Mouse (Mus musculus): ENCODE results near the gene Galnt11.
"Not testable (repeated sequence)": the region's sequence is repeated elsewhere in the genome, so short reads cannot be mapped to it uniquely, and the experiment has no call there.

The Galnt11 gene

GRCm38 (mm10) chr5:25221604-25222003, at the start of gene Galnt11:
Galnt11 (plus strand) TSS chr5:25221904.
- DNase-seq (ENCODE audit: low read depth), result no peak

- not testable (repeated sequence) for DNase-seq (ENCODE audit: low read depth)
These were observed 43.8 kb upstream of the Galnt11 start for GRCm38 (mm10) chr5:25177937-25178336.

GRCm38 (mm10) chr5:25178543-25178942, 43.2 kb upstream of the Galnt11 start:
- not testable (repeated sequence) for DNase-seq (ENCODE audit: low read depth)

- peak; percentile 13 for DNase-seq (ENCODE audit: low read depth)
These were observed 42.4 kb upstream of the Galnt11 start for GRCm38 (mm10) chr5:25179284-25179683.

GRCm38 (mm10) chr5:25179936-25180488, 41.7 kb upstream of the Galnt11 start:
- no peak for DNase-seq (ENCODE audit: low read depth)

GRCm38 (mm10) chr5:25181004-25181531, 40.6 kb upstream of the Galnt11 start, which contains the start of gene Galntl5:
Galntl5 (plus strand) TSS chr5:25181460.
- DNase-seq (ENCODE audit: low read depth), result no peak

GRCm38 (mm10) chr5:25183595-25183994, 38.1 kb upstream of the Galnt11 start:
- no peak for DNase-seq (ENCODE audit: low read depth)

- no peak for DNase-seq (ENCODE audit: low read depth)
These were observed 37.1 kb upstream of the Galnt11 start for GRCm38 (mm10) chr5:25184594-25184993.

GRCm38 (mm10) chr5:25187727-25188126, 34.0 kb upstream of the Galnt11 start:
- no peak for DNase-seq (ENCODE audit: low read depth)

- DNase-seq (ENCODE audit: low read depth), result peak; percentile 31
These were observed 32.9 kb upstream of the Galnt11 start for GRCm38 (mm10) chr5:25188802-25189201.

GRCm38 (mm10) chr5:25190521-25190920, 31.2 kb upstream of the Galnt11 start:
- DNase-seq (ENCODE audit: low read depth), result no peak

- DNase-seq (ENCODE audit: low read depth), result no peak
These were observed 9.8 kb upstream of the Galnt11 start for GRCm38 (mm10) chr5:25211872-25212271.

GRCm38 (mm10) chr5:25213216-25213615, 8.5 kb upstream of the Galnt11 start:
- not testable (repeated sequence) for DNase-seq (ENCODE audit: low read depth)

- no peak for DNase-seq (ENCODE audit: low read depth)
These were observed 6.7 kb upstream of the Galnt11 start for GRCm38 (mm10) chr5:25215006-25215405.

GRCm38 (mm10) chr5:25222752-25223702, 1.3 kb downstream of the Galnt11 start, which contains the start of gene E130116L18Rik:
E130116L18Rik (minus strand) TSS chr5:25223153.
- DNase-seq (ENCODE audit: low read depth), result peak; percentile 94

- not testable (repeated sequence) for DNase-seq (ENCODE audit: low read depth)
These were observed 2.7 kb downstream of the Galnt11 start for GRCm38 (mm10) chr5:25224377-25224776.

GRCm38 (mm10) chr5:25243101-25243500, 21.4 kb downstream of the Galnt11 start:
- DNase-seq (ENCODE audit: low read depth), result no peak

- DNase-seq (ENCODE audit: low read depth), result no peak
These were observed 24.2 kb downstream of the Galnt11 start for GRCm38 (mm10) chr5:25245806-25246472.

- DNase-seq (ENCODE audit: low read depth), result no peak
These were observed 24.8 kb downstream of the Galnt11 start for GRCm38 (mm10) chr5:25246473-25246865.

- DNase-seq (ENCODE audit: low read depth), result no peak
These were observed 25.3 kb downstream of the Galnt11 start for GRCm38 (mm10) chr5:25247036-25247435.

GRCm38 (mm10) chr5:25252423-25252822, 30.7 kb downstream of the Galnt11 start:
- DNase-seq (ENCODE audit: low read depth), result no peak
